Mouse (Mus musculus): ENCODE measurements around the gene Parp1. TPM values are rescaled to one million over a fixed set of nuclear protein-coding genes. Genes with fewer than 3 reads are reported as not detected.
A peak's percentile ranks its signal among the peaks of the same experiment; 100 is the strongest.
"Not testable (repeated sequence)": the region's sequence is repeated elsewhere in the genome, so short reads cannot be mapped to it uniquely, and the experiment has no call there.

The Parp1 gene
- polyA plus RNA-seq, 1 experiment from 2014 or later: 20.4 TPM

GRCm38 (mm10) chr1:180607578-180607879 is 38.8 kb downstream of the Parp1 start:
- Histone ChIP-seq H3K9me3 (ENCODE audit: control insufficient read depth) (0 out of 2 replicates have a peak, but pooled peaks cover 4% of the 10 kb centered on the region), H3K36me3 (ENCODE audit: control insufficient read depth, insufficient read depth) (no peaks in the 10 kb centered on the region), H3K27ac (ENCODE audit: low read depth, low read length) (no peak overlapping the region), H3K27me3 (replicated peaks; ENCODE audit: control insufficient read depth, insufficient read depth, low read length) (no peaks in the 10 kb centered on the region), H3K9ac (ENCODE audit: low read depth, low read length) (no peak overlapping the region), H3K4me2 (replicated peaks; ENCODE audit: low read depth) (no peak overlapping the region), H3K4me1 (replicated peaks; ENCODE audit: control insufficient read depth, insufficient read depth, low read length) (no peaks in the 10 kb centered on the region), H3K4me3 (ENCODE audit: low read depth, low read length) (no peak overlapping the region)
- no peak for TF ChIP-seq CTCF (IDR thresholded peaks at IDR 0.05; ENCODE audit: low read depth)
- 84% methylated on average over 2 of the region's 2 CpGs for WGBS
- no peak for ATAC-seq

GRCm38 (mm10) chr1:180611842-180612241 is 43.1 kb downstream of the Parp1 start:
- not testable (repeated sequence) for ATAC-seq
- WGBS: 83% methylated on average over 10 of the region's 14 CpGs

DNA sequence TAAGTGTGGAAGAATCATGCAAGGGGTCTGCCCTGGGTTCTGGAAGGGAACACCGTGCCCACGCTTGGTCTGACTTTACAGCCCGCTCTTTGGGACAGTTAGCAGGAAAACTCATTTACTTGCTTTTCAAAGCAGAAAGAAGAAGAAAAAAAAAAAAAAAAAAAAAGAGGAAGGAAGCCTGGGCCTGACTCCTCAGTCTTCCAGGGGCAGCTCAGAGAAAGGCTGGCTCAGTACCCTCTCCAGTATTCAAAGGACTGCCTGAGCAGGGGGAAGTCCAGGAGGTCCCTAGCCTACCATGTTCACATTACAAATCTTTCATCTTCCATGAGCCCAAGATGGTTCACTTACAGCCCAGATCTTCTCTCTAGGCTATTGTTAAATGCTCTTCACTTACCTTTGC is 48.0 kb downstream of the Parp1 start:
- no peaks in the 10 kb centered on the region for H3K4me1 ChIP-seq (replicated peaks; ENCODE audit: control insufficient read depth, insufficient read depth, low read length)
- no peaks in the 10 kb centered on the region for H3K27me3 ChIP-seq (replicated peaks; ENCODE audit: control insufficient read depth, insufficient read depth, low read length)
- no peak for ATAC-seq
- no peak overlapping the region for H3K27ac ChIP-seq (ENCODE audit: low read depth, low read length)
- no peaks in the 10 kb centered on the region for H3K36me3 ChIP-seq (ENCODE audit: control insufficient read depth, insufficient read depth)
- TF ChIP-seq CTCF (IDR thresholded peaks at IDR 0.05; ENCODE audit: low read depth): no peak
- H3K4me3 ChIP-seq (ENCODE audit: low read depth, low read length): no peak overlapping the region
- H3K4me2 ChIP-seq (replicated peaks; ENCODE audit: low read depth): no peak overlapping the region
- WGBS: 90% methylated on average over 3 of the region's 3 CpGs
- no peak overlapping the region for H3K9ac ChIP-seq (ENCODE audit: low read depth, low read length)
- H3K9me3 ChIP-seq (ENCODE audit: control insufficient read depth): 0 out of 2 replicates have a peak, but pooled peaks cover under 1% of the 10 kb centered on the region

More at GRCm38 (mm10) chr1:180611842-180612241, 43.1 kb downstream of the Parp1 start:
- H3K27ac ChIP-seq (ENCODE audit: low read depth, low read length); H3K9me3 ChIP-seq (ENCODE audit: control insufficient read depth); H3K27me3 ChIP-seq (replicated peaks; ENCODE audit: control insufficient read depth, insufficient read depth, low read length); H3K4me1 ChIP-seq (replicated peaks; ENCODE audit: control insufficient read depth, insufficient read depth, low read length); H3K4me2 ChIP-seq (replicated peaks; ENCODE audit: low read depth); H3K4me3 ChIP-seq (ENCODE audit: low read depth, low read length); H3K9ac ChIP-seq (ENCODE audit: low read depth, low read length); H3K36me3 ChIP-seq (ENCODE audit: control insufficient read depth, insufficient read depth): not testable (repeated sequence)

GRCm38 (mm10) chr1:180622389-180622788 is 53.7 kb downstream of the Parp1 start:
- no peaks in the 10 kb centered on the region for H3K4me1 ChIP-seq (replicated peaks; ENCODE audit: control insufficient read depth, insufficient read depth, low read length)
- TF ChIP-seq CTCF (IDR thresholded peaks at IDR 0.05; ENCODE audit: low read depth): no peak
- H3K9ac ChIP-seq (ENCODE audit: low read depth, low read length): no peak overlapping the region
- H3K4me3 ChIP-seq (ENCODE audit: low read depth, low read length): no peak overlapping the region
- no peak overlapping the region for H3K27ac ChIP-seq (ENCODE audit: low read depth, low read length)
- H3K4me2 ChIP-seq (replicated peaks; ENCODE audit: low read depth): no peak overlapping the region
- no peaks in the 10 kb centered on the region for H3K36me3 ChIP-seq (ENCODE audit: control insufficient read depth, insufficient read depth)
- ATAC-seq: no peak
- H3K27me3 ChIP-seq (replicated peaks; ENCODE audit: control insufficient read depth, insufficient read depth, low read length): no peaks in the 10 kb centered on the region
- H3K9me3 ChIP-seq (ENCODE audit: control insufficient read depth): no peaks in the 10 kb centered on the region
- 63% methylated on average over 4 of the region's 4 CpGs for WGBS

DNA sequence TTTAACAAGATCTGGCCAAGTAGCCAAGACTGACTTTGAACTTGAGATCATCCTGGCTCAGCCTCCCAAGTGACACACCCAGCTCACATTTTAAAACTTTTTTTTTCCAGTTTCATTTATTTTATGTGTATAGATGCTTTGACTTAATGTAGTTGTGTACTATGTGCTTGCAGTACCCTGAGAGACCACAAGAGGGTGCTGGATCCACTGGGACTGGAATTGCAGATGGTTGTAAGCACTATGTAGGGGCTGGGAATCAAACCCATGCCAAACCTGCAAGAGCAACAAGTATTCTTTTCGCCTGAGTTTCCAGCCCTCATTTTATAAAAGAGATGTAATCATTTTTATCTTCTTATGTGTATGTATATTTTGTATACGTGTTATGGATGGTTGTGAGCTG is 55.2 kb downstream of the Parp1 start:
- no peaks in the 10 kb centered on the region for H3K27me3 ChIP-seq (replicated peaks; ENCODE audit: control insufficient read depth, insufficient read depth, low read length)
- peak; percentile 53 for TF ChIP-seq CTCF (IDR thresholded peaks at IDR 0.05; ENCODE audit: low read depth)
- no peak overlapping the region for H3K9ac ChIP-seq (ENCODE audit: low read depth, low read length)
- no peak overlapping the region for H3K27ac ChIP-seq (ENCODE audit: low read depth, low read length)
- no peaks in the 10 kb centered on the region for H3K36me3 ChIP-seq (ENCODE audit: control insufficient read depth, insufficient read depth)
- H3K9me3 ChIP-seq (ENCODE audit: control insufficient read depth): no peaks in the 10 kb centered on the region
- WGBS: 97% methylated on average over 2 of the region's 2 CpGs
- H3K4me3 ChIP-seq (ENCODE audit: low read depth, low read length): no peak overlapping the region
- H3K4me2 ChIP-seq (replicated peaks; ENCODE audit: low read depth): no peak overlapping the region
- no peaks in the 10 kb centered on the region for H3K4me1 ChIP-seq (replicated peaks; ENCODE audit: control insufficient read depth, insufficient read depth, low read length)
- no peak for ATAC-seq

- no peak for ATAC-seq
These were observed 57.4 kb downstream of the Parp1 start for GRCm38 (mm10) chr1:180626141-180626540.

GRCm38 (mm10) chr1:180637796-180638195 is 69.1 kb downstream of the Parp1 start:
- H3K27me3 ChIP-seq (replicated peaks; ENCODE audit: control insufficient read depth, insufficient read depth, low read length); H3K9me3 ChIP-seq (ENCODE audit: control insufficient read depth); ATAC-seq; H3K27ac ChIP-seq (ENCODE audit: low read depth, low read length); H3K9ac ChIP-seq (ENCODE audit: low read depth, low read length); H3K4me3 ChIP-seq (ENCODE audit: low read depth, low read length); H3K4me2 ChIP-seq (replicated peaks; ENCODE audit: low read depth); H3K36me3 ChIP-seq (ENCODE audit: control insufficient read depth, insufficient read depth); H3K4me1 ChIP-seq (replicated peaks; ENCODE audit: control insufficient read depth, insufficient read depth, low read length): not testable (repeated sequence)
- WGBS: 91% methylated on average over 2 of the region's 2 CpGs

More at GRCm38 (mm10) chr1:180626141-180626540, 57.4 kb downstream of the Parp1 start:
- Histone ChIP-seq H3K9ac (ENCODE audit: low read depth, low read length) (no peak overlapping the region), H3K27me3 (replicated peaks; ENCODE audit: control insufficient read depth, insufficient read depth, low read length) (no peaks in the 10 kb centered on the region), H3K4me3 (ENCODE audit: low read depth, low read length) (no peak overlapping the region), H3K36me3 (ENCODE audit: control insufficient read depth, insufficient read depth) (no peaks in the 10 kb centered on the region), H3K27ac (ENCODE audit: low read depth, low read length) (no peak overlapping the region), H3K4me1 (replicated peaks; ENCODE audit: control insufficient read depth, insufficient read depth, low read length) (no peaks in the 10 kb centered on the region), H3K4me2 (replicated peaks; ENCODE audit: low read depth) (no peak overlapping the region), H3K9me3 (ENCODE audit: control insufficient read depth) (no peaks in the 10 kb centered on the region)
- no peak for TF ChIP-seq CTCF (IDR thresholded peaks at IDR 0.05; ENCODE audit: low read depth)
- WGBS: 69% methylated on average over 2 of the region's 2 CpGs

Measured in intestine, postnatal 0 days (tissue).